Mouse (Mus musculus) cortical plate, adult 2 months (tissue): ENCODE results near the gene Gm36864.

ENCODE experiments used
- CTCF ChIP-seq: fragments of 200-500 bp; IDR thresholded peaks from 2 replicates; pipeline ENCODE4 v1.5.1; 2011; ENCODE audit warnings: mild to moderate bottlenecking, control low read depth, low read length; ENCODE audit not compliant: insufficient read depth; ENCODE audit errors: extremely low read depth
- POLR2A ChIP-seq: fragments of 200-500 bp; IDR thresholded peaks from 2 replicates; pipeline ENCODE4 v1.6.1; 2011; ENCODE audit warnings: mild to moderate bottlenecking, low read length, control low read depth; ENCODE audit not compliant: insufficient read depth; ENCODE audit errors: extremely low read depth

GRCm38 (mm10) chr7:44272546-44272945 lies 36.6 kb downstream of the Gm36864 start:
- no peak for TF ChIP-seq CTCF
- TF ChIP-seq POLR2A, result no peak
